Mouse (Mus musculus): Measurements from ENCODE around the gene Cwc27. TPM values are rescaled to one million over a fixed set of nuclear protein-coding genes. Genes with fewer than 3 reads are reported as not detected.
A peak's percentile ranks its signal among the peaks of the same experiment; 100 is the strongest.

Cwc27 gene
- polyA plus RNA-seq, 1 experiment from 2014 or later: 16.3 TPM

- DNase-seq (ENCODE audit: low spot score) (no peak), ATAC-seq (ENCODE audit: low FRiP score, low TSS enrichment) (no peak)
- no peaks in the 10 kb centered on the region for H3K27me3 ChIP-seq (ENCODE audit: control insufficient read depth, insufficient read depth, low read length)
- no peak overlapping the region for H3K4me2 ChIP-seq (replicated peaks; ENCODE audit: low read depth)
- peaks cover 2% of the 10 kb centered on the region; the same call in 1 of the 2 replicates for H3K4me1 ChIP-seq (replicated peaks; ENCODE audit: control insufficient read depth, insufficient read depth)
- H3K27ac ChIP-seq (replicated peaks): no peak overlapping the region
- no peaks in the 10 kb centered on the region for H3K9me3 ChIP-seq (ENCODE audit: control insufficient read depth, low read length)
- no peaks in the 10 kb centered on the region for H3K36me3 ChIP-seq (ENCODE audit: control insufficient read depth, insufficient read depth, low read length)
- no peak overlapping the region for H3K4me3 ChIP-seq (ENCODE audit: low read depth, low read length)
- TF ChIP-seq EP300 (optimal IDR thresholded peaks at IDR 0.05) (no peak), CTCF (IDR thresholded peaks at IDR 0.05; ENCODE audit: low read depth) (no peak)
- no peak overlapping the region for H3K9ac ChIP-seq (ENCODE audit: low read length)
Measured at GRCm38 (mm10) chr13:104821192-104821591, 4.2 kb upstream of the Cwc27 start.

GRCm38 (mm10) chr13:104817696-104818095 is 754 bp upstream of the Cwc27 start:
- Histone ChIP-seq H3K4me2 (replicated peaks; ENCODE audit: low read depth) (peak overlapping the region; percentile 77), H3K27me3 (ENCODE audit: control insufficient read depth, insufficient read depth, low read length) (no peaks in the 10 kb centered on the region), H3K27ac (replicated peaks) (peak overlapping the region; percentile 89; the same call in 1 of the 2 replicates), H3K9me3 (ENCODE audit: control insufficient read depth, low read length) (no peaks in the 10 kb centered on the region), H3K4me3 (ENCODE audit: low read depth, low read length) (peak overlapping the region; percentile 74), H3K36me3 (ENCODE audit: control insufficient read depth, insufficient read depth, low read length) (no peaks in the 10 kb centered on the region), H3K4me1 (replicated peaks; ENCODE audit: control insufficient read depth, insufficient read depth) (peaks cover 2% of the 10 kb centered on the region; the same call in 1 of the 2 replicates), H3K9ac (ENCODE audit: low read length) (peak overlapping the region; percentile 90)
- 41% methylated on average over 12 of the region's 12 CpGs for WGBS
- ATAC-seq (ENCODE audit: low FRiP score, low TSS enrichment) (no peak), DNase-seq (ENCODE audit: low spot score) (no peak)
- TF ChIP-seq CTCF (IDR thresholded peaks at IDR 0.05; ENCODE audit: low read depth) (no peak), EP300 (optimal IDR thresholded peaks at IDR 0.05) (no peak)

DNA sequence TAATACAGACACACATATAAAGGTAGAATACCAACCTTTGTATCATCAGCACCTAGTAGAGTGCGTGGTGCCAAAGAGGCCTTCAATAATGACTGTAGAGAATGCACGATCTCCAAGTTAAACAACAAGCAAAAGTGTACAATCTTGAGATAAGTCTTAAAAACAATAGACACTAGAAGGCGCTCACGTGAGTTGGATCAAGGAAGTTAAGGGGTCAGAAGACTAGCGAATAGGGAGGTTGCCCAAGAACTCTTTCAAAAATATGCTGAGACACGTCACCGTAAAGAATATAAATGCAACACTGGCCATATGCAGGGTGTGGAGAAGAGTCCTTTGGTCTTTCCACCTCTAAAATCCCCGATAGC is 690 bp downstream of the Cwc27 start:
- H3K27ac ChIP-seq (replicated peaks): peak overlapping the region; percentile 89
- TF ChIP-seq EP300 (optimal IDR thresholded peaks at IDR 0.05) (no peak), CTCF (IDR thresholded peaks at IDR 0.05; ENCODE audit: low read depth) (peak; percentile 32; the same call in 1 of the 2 replicates)
- ATAC-seq (ENCODE audit: low FRiP score, low TSS enrichment): no peak
- peak overlapping the region; percentile 77 for H3K4me2 ChIP-seq (replicated peaks; ENCODE audit: low read depth)
- DNase-seq (ENCODE audit: low spot score): no peak
- peak overlapping the region; percentile 74 for H3K4me3 ChIP-seq (ENCODE audit: low read depth, low read length)
- peaks cover 2% of the 10 kb centered on the region; the same call in 1 of the 2 replicates for H3K4me1 ChIP-seq (replicated peaks; ENCODE audit: control insufficient read depth, insufficient read depth)
- 7% methylated on average over 8 of the region's 8 CpGs for WGBS
- H3K9me3 ChIP-seq (ENCODE audit: control insufficient read depth, low read length): no peaks in the 10 kb centered on the region
- no peaks in the 10 kb centered on the region for H3K36me3 ChIP-seq (ENCODE audit: control insufficient read depth, insufficient read depth, low read length)
- peak overlapping the region; percentile 90 for H3K9ac ChIP-seq (ENCODE audit: low read length)
- H3K27me3 ChIP-seq (ENCODE audit: control insufficient read depth, insufficient read depth, low read length): no peaks in the 10 kb centered on the region

GRCm38 (mm10) chr13:104805681-104806080 is 11.3 kb downstream of the Cwc27 start:
- Histone ChIP-seq H3K9ac (ENCODE audit: low read length) (no peak overlapping the region), H3K27me3 (ENCODE audit: control insufficient read depth, insufficient read depth, low read length) (no peaks in the 10 kb centered on the region), H3K4me2 (replicated peaks; ENCODE audit: low read depth) (no peak overlapping the region), H3K27ac (replicated peaks) (no peak overlapping the region), H3K4me1 (replicated peaks; ENCODE audit: control insufficient read depth, insufficient read depth) (no peaks in the 10 kb centered on the region), H3K4me3 (ENCODE audit: low read depth, low read length) (no peak overlapping the region), H3K36me3 (ENCODE audit: control insufficient read depth, insufficient read depth, low read length) (no peaks in the 10 kb centered on the region; the same call in 1 of the 2 replicates), H3K9me3 (ENCODE audit: control insufficient read depth, low read length) (no peaks in the 10 kb centered on the region)
- TF ChIP-seq EP300 (optimal IDR thresholded peaks at IDR 0.05): no peak
- peak; percentile 80 for TF ChIP-seq CTCF (IDR thresholded peaks at IDR 0.05; ENCODE audit: low read depth)
- WGBS: 56% methylated on average over 3 of the region's 3 CpGs
- ATAC-seq (ENCODE audit: low FRiP score, low TSS enrichment) (no peak), DNase-seq (ENCODE audit: low spot score) (no peak)

- no peak for TF ChIP-seq CTCF (IDR thresholded peaks at IDR 0.05; ENCODE audit: low read depth)
- TF ChIP-seq EP300 (optimal IDR thresholded peaks at IDR 0.05): no peak
- Histone ChIP-seq H3K27me3 (ENCODE audit: control insufficient read depth, insufficient read depth, low read length) (no peaks in the 10 kb centered on the region), H3K4me1 (replicated peaks; ENCODE audit: control insufficient read depth, insufficient read depth) (no peaks in the 10 kb centered on the region), H3K4me2 (replicated peaks; ENCODE audit: low read depth) (no peak overlapping the region), H3K36me3 (ENCODE audit: control insufficient read depth, insufficient read depth, low read length) (peaks cover 3% of the 10 kb centered on the region; the same call in 1 of the 2 replicates), H3K9ac (ENCODE audit: low read length) (no peak overlapping the region), H3K9me3 (ENCODE audit: control insufficient read depth, low read length) (no peaks in the 10 kb centered on the region), H3K27ac (replicated peaks) (no peak overlapping the region), H3K4me3 (ENCODE audit: low read depth, low read length) (no peak overlapping the region)
- WGBS: 70% methylated on average over 7 of the region's 7 CpGs
- DNase-seq (ENCODE audit: low spot score) (no peak), ATAC-seq (ENCODE audit: low FRiP score, low TSS enrichment) (no peak)
Measured at GRCm38 (mm10) chr13:104799566-104800182, 17.3 kb downstream of the Cwc27 start.

- 89% methylated on average over 8 of the region's 8 CpGs for WGBS
Measured at GRCm38 (mm10) chr13:104799067-104799466, 17.9 kb downstream of the Cwc27 start.

More at GRCm38 (mm10) chr13:104799067-104799466, 17.9 kb downstream of the Cwc27 start:
- TF ChIP-seq EP300 (optimal IDR thresholded peaks at IDR 0.05): no peak
- no peak for TF ChIP-seq CTCF (IDR thresholded peaks at IDR 0.05; ENCODE audit: low read depth)
- H3K9me3 ChIP-seq (ENCODE audit: control insufficient read depth, low read length): no peaks in the 10 kb centered on the region
- no peak overlapping the region for H3K9ac ChIP-seq (ENCODE audit: low read length)
- H3K27me3 ChIP-seq (ENCODE audit: control insufficient read depth, insufficient read depth, low read length): no peaks in the 10 kb centered on the region
- no peak overlapping the region for H3K4me2 ChIP-seq (replicated peaks; ENCODE audit: low read depth)
- H3K36me3 ChIP-seq (ENCODE audit: control insufficient read depth, insufficient read depth, low read length): peaks cover 3% of the 10 kb centered on the region; the same call in 1 of the 2 replicates
- ATAC-seq (ENCODE audit: low FRiP score, low TSS enrichment): no peak
- DNase-seq (ENCODE audit: low spot score): no peak
- H3K27ac ChIP-seq (replicated peaks): no peak overlapping the region
- no peaks in the 10 kb centered on the region for H3K4me1 ChIP-seq (replicated peaks; ENCODE audit: control insufficient read depth, insufficient read depth)
- no peak overlapping the region for H3K4me3 ChIP-seq (ENCODE audit: low read depth, low read length)

Data from stomach, postnatal 0 days (tissue).